Mouse (Mus musculus) limb, embryonic 11.5 days (tissue): ENCODE results near the gene Prox1. TPM values are rescaled to one million over a fixed set of nuclear protein-coding genes. Genes with fewer than 3 reads are reported as not detected.

Experiments used
- ATAC-seq: fragments of 200-750 bp; cut with Nextera tagmentation; 2 replicates; pipeline ENCODE4 v1.8.0; 2017; ENCODE audit warnings: low read depth; ENCODE audit not compliant: insufficient number of reproducible peaks, low FRiP score, low TSS enrichment
- DNase-seq: peaks from one replicate; pipeline ENCODE4 v3.0.0-alpha.2; 2015; ENCODE audit warnings: low spot score
- H3K27ac ChIP-seq: fragments of 300-500 bp; sonication (generic); replicated peaks from 2 replicates; pipeline ENCODE4 v1.5.1; 2014; ENCODE audit warnings: low read depth, mild to moderate bottlenecking, low read length
- H3K27me3 ChIP-seq: fragments of 300-500 bp; sonication (generic); 2 replicates; pipeline ENCODE4 v1.6.1; 2014; ENCODE audit warnings: mild to moderate bottlenecking, low read length, mixed read lengths; ENCODE audit not compliant: control insufficient read depth, insufficient read depth
- H3K36me3 ChIP-seq: fragments of 300-500 bp; sonication (generic); 2 replicates; pipeline ENCODE4 v1.6.1; 2014; ENCODE audit warnings: mild to moderate bottlenecking, low read length, moderate library complexity, mixed read lengths; ENCODE audit not compliant: control insufficient read depth, insufficient read depth
- H3K4me1 ChIP-seq: fragments of 300-500 bp; sonication (generic); 2 replicates; pipeline ENCODE4 v1.6.1; 2014; ENCODE audit warnings: low read length, mixed read lengths; ENCODE audit not compliant: control insufficient read depth, insufficient read depth
- H3K4me2 ChIP-seq: fragments of 300-500 bp; sonication (generic); 2 replicates; pipeline ENCODE4 v1.6.1; 2014; ENCODE audit warnings: low read depth, mild to moderate bottlenecking, moderate library complexity; ENCODE audit not compliant: severe bottlenecking
- H3K4me3 ChIP-seq: fragments of 300-500 bp; sonication (generic); 2 replicates; pipeline ENCODE4 v1.5.1; 2014; ENCODE audit warnings: low read depth, low read length
- H3K9ac ChIP-seq: fragments of 300-500 bp; sonication (generic); 2 replicates; pipeline ENCODE4 v1.6.1; 2014; ENCODE audit warnings: mild to moderate bottlenecking, low read length
- H3K9me3 ChIP-seq: fragments of 300-500 bp; sonication (generic); 2 replicates; pipeline ENCODE4 v1.6.1; 2016; ENCODE audit warnings: low read length; ENCODE audit not compliant: control insufficient read depth
- WGBS: fragments of 180-500 bp; shearing (Covaris S2); extraction: QIAGEN DNeasy Blood & Tissue Kit; methylation state at CpG from one replicate; pipeline ENCODE4 v1.1.7; 2014; 5-methylcytosine and 5-hydroxymethylcytosine counted together
- polyA plus RNA-seq: library from polyadenylated mRNA; unstranded; fragments of >200 nt; fragmentation: Nextera tagmentation; extraction: Ambion mirVana; gene quantifications from 2 replicates; pipeline ENCODE4 v1.2.1, GENCODE M21; 2014

Gene Prox1
- 1.1 and 1.2 TPM in 2 replicates for polyA plus RNA-seq

DNA sequence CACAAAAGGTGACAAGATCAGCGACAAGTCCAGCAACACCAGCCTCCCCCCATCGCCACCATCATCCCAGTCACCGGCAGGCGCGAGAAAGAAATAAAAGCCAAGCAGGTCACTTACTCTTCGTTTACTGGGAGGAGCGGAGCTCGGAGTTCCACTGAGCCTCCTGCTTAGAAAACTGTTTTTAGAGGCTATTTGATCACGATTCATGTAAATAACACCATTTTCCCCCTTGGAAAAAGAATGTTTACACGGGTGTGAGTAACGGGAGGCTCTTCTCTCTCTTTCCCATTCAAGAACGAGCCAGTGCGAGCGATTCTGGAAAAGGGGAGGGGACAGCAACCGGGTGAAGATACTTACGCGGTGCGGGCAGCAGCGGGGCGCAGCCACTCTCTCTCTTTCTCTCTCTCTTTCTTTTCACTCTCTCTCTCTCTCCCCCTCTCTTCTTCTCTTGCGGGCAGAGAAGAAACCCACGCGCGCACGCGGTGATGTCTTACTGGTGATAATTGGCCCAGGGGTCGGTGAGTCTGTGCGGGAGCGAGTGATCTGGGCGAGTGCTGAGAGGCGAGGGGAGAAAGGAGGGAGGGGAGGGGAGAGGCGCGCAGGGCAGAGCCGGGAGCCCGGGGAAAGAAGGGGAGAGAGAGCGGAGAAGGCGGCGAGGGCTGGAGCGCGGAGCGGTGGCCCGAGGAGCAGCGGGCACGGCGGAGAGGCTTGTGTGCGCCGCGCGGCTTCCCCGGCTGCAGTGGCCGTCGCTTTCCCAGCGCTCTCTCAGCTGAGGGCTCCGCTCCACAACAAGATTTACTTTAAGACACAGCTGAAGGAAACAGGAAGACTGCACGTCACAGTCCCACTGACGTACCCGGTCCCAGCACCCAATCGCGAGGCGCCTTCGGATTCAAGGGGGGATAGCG lies at the start of gene Prox1:
Gene Prox1 (minus strand): TSS at position 804 of the 908 bp plus-strand sequence.
- Histone ChIP-seq H3K9me3 (no peaks in the 10 kb centered on the region), H3K4me1 (peaks cover 30% of the 10 kb centered on the region), H3K4me3 (peak within 1 kb of the TSS; percentile 50), H3K36me3 (no peaks in the 10 kb centered on the region), H3K4me2 (peak within 1 kb of the TSS; percentile 90), H3K9ac (peak within 1 kb of the TSS; percentile 45; the same call in 1 of the 2 replicates), H3K27me3 (peaks cover 50% of the 10 kb centered on the region), H3K27ac (no peak within 1 kb of the TSS)
- under 1% methylated on average over 58 of the region's 62 CpGs for WGBS
- ATAC-seq (peak; percentile 82), DNase-seq (peak; percentile 85)

DNA sequence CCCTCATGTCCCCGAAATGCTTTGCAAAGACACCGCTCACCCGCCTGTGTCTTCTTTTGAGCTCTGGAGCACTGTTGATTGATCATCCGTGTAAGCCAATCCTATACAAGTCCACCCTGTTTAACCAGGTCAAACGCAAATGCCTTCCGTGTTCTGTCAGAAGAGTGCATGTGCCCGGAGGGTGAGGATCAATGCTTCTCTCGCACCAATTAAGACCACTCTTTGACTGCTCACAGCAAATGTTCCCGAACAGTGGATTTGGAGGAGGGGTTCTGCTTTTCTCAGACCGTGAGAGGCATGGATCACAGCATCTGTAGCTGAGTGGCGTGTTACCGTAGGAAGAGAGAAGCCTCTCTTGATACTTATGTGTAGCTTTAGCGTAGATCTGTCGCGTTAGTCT lies 46.1 kb upstream of the Prox1 start:
- no peaks in the 10 kb centered on the region for H3K9me3 ChIP-seq
- H3K4me2 ChIP-seq: no peak overlapping the region
- H3K36me3 ChIP-seq: no peaks in the 10 kb centered on the region
- no peaks in the 10 kb centered on the region for H3K27me3 ChIP-seq
- DNase-seq (no peak), ATAC-seq (no peak)
- H3K9ac ChIP-seq: no peak overlapping the region
- H3K27ac ChIP-seq: no peak overlapping the region
- H3K4me1 ChIP-seq: no peaks in the 10 kb centered on the region
- 86% methylated on average over 15 of the region's 15 CpGs for WGBS
- H3K4me3 ChIP-seq: no peak overlapping the region

DNA sequence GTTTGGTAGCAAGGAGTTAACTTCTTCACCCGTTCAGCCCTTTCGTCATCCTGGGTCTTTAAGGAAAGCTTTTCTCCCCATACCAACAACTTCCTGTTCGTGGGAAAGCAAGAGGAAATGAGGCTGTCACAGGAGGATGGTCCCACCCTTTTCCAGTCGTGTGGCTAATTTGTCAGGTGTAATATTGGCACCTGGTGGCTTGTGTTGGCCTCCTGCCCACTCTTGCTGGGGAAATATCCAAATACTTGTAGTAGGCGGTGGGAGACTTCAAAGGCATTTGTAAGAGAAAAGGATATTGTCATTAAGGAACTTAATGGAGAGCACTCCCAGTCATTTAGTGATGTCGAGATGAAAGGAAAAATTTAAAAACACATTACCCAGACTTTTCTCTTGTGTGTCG lies 44.1 kb upstream of the Prox1 start:
- no peak overlapping the region for H3K4me3 ChIP-seq
- ATAC-seq (no peak), DNase-seq (no peak)
- H3K9me3 ChIP-seq: no peaks in the 10 kb centered on the region
- no peak overlapping the region for H3K4me2 ChIP-seq
- no peaks in the 10 kb centered on the region for H3K36me3 ChIP-seq
- H3K4me1 ChIP-seq: no peaks in the 10 kb centered on the region
- no peak overlapping the region for H3K27ac ChIP-seq
- H3K27me3 ChIP-seq: no peaks in the 10 kb centered on the region
- H3K9ac ChIP-seq: no peak overlapping the region
- WGBS: 57% methylated on average over 7 of the region's 7 CpGs

DNA sequence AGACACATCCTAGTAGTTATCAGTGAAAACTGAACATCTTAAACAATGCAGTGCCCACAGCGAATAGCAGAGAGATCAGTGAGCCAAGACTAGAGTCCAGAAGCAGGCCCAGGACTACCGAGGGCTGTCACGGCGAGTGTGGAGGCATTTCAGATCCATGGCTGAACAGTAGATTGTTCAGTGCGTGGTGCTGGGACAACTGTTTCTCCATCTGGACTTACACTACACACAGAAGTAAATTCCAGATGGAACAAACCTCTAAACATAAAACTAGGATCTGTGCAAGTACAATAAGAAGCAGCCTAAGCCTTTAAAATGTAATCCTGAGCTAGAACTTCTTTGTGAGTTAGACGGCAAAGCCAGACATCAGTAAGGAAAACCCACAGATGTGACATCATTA lies 42.7 kb upstream of the Prox1 start:
- Histone ChIP-seq H3K9me3 (no peaks in the 10 kb centered on the region), H3K27me3 (no peaks in the 10 kb centered on the region), H3K36me3 (no peaks in the 10 kb centered on the region), H3K4me2 (no peak overlapping the region), H3K4me3 (no peak overlapping the region), H3K4me1 (no peaks in the 10 kb centered on the region), H3K27ac (no peak overlapping the region), H3K9ac (no peak overlapping the region)
- DNase-seq (no peak), ATAC-seq (no peak)
- 93% methylated on average over 6 of the region's 6 CpGs for WGBS

DNA sequence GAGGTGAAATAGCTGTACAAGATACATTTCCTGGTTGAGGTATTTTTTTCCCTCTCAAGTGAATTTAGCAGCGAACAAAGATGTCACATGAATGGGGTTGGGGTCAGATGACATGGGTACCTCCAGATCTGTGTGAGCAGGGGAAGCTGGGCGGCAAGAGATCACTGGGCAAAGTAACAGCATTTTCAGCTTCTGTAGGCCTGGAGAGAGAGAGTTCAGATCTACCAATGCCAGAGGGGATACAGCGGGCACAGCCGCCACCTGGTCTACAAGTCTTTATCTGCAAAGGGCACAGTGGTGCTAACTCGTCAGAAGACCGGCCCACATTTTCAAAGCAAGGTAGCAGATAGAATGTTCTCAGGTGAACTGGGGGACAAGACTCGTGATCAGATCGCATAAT lies 36.7 kb upstream of the Prox1 start:
- 88% methylated on average over 8 of the region's 8 CpGs for WGBS
- no peak overlapping the region for H3K4me2 ChIP-seq
- H3K36me3 ChIP-seq: no peaks in the 10 kb centered on the region
- no peak overlapping the region for H3K4me3 ChIP-seq
- H3K27ac ChIP-seq: no peak overlapping the region
- no peak overlapping the region for H3K9ac ChIP-seq
- no peaks in the 10 kb centered on the region for H3K4me1 ChIP-seq
- no peaks in the 10 kb centered on the region for H3K9me3 ChIP-seq
- no peak for ATAC-seq
- no peak for DNase-seq
- no peaks in the 10 kb centered on the region for H3K27me3 ChIP-seq

DNA sequence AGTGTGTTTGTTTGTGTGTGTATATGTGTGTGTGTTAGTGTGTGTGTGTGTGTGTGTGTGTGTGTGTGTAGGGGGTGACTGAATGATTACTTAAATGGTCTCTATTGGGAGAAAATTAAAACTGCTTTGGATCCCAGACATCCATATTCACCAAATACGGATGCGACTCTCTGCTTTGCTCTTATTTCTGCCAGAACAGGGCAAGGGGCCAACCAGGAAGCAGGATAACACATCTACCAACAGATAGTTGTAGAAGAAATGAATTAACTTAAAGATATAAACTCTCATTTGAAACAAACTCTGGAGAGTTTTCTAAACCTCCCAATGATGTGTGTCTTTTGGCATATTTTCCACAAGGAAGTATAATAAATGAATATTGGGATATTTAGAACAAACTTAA lies 35.2 kb upstream of the Prox1 start:
- Histone ChIP-seq H3K27ac (no peak overlapping the region), H3K4me2 (no peak overlapping the region), H3K27me3 (no peaks in the 10 kb centered on the region), H3K36me3 (no peaks in the 10 kb centered on the region), H3K9ac (no peak overlapping the region), H3K9me3 (no peaks in the 10 kb centered on the region), H3K4me3 (no peak overlapping the region), H3K4me1 (no peaks in the 10 kb centered on the region)
- no peak for DNase-seq
- ATAC-seq: no peak
- WGBS: 91% methylated on average over 2 of the region's 2 CpGs

DNA sequence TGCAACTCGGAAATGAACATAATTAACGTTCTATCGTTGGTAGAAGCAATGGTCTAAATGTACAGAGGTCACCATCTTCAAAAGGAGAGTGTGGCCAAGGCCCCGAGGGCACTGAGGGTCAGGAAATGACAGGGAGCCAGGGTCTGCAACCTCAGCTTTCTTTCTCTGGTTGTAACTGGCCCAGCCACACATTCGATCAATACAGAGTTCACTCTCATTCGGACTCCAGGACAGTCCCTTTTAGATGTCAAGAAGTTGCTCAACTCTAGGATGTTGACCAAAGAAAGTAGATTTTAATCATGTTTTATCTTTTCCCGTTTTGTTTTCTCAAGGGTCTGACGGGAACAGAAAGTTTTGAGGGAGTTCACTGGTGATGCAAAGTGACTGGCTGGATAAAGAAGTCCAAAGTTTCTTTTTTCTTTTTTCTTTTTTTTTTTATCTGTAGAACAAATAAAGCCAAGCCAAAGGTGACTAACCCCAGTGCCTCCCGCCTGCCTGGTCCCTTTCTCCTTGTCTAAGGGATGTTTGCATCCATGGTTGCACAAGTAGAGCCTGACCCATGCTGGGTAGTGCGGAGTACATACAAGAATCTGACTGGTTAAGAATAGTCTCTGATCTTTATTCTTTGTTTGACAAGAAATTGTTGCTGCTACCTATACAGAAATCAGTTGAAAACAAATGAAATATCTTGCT lies 34.0 kb upstream of the Prox1 start:
- no peaks in the 10 kb centered on the region for H3K9me3 ChIP-seq
- H3K4me2 ChIP-seq: no peak overlapping the region
- H3K4me1 ChIP-seq: no peaks in the 10 kb centered on the region
- no peak overlapping the region for H3K9ac ChIP-seq
- DNase-seq: no peak
- 63% methylated on average over 10 of the region's 10 CpGs for WGBS
- no peak overlapping the region for H3K27ac ChIP-seq
- no peaks in the 10 kb centered on the region for H3K36me3 ChIP-seq
- no peak for ATAC-seq
- no peaks in the 10 kb centered on the region for H3K27me3 ChIP-seq
- no peak overlapping the region for H3K4me3 ChIP-seq

DNA sequence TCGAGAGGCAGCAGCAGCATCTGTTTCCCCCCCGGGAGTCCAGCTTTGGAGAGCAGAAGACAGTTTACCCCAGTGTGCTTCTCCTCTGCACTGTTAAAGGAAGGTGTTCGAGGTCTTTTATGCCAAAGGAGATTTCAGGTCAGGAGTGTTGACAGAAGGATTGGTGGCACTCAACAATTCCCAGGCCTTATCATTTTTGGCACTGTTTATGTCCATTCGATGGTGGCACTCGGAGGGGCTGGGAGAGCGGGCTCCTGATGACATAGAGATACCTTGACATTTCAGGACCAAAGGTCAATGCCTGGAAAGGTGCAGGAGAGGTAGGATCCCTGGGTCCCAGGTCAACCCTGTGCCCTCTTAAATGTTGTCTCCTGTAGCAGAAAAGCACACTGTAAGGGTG lies 31.2 kb upstream of the Prox1 start:
- WGBS: 87% methylated on average over 6 of the region's 6 CpGs
- H3K4me1 ChIP-seq: no peaks in the 10 kb centered on the region
- no peak overlapping the region for H3K27ac ChIP-seq
- H3K4me2 ChIP-seq: no peak overlapping the region
- no peak overlapping the region for H3K9ac ChIP-seq
- H3K9me3 ChIP-seq: no peaks in the 10 kb centered on the region
- DNase-seq: no peak
- H3K36me3 ChIP-seq: no peaks in the 10 kb centered on the region
- no peaks in the 10 kb centered on the region for H3K27me3 ChIP-seq
- no peak for ATAC-seq
- H3K4me3 ChIP-seq: no peak overlapping the region
